Mouse (Mus musculus) layer of hippocampus, postnatal 10 days (tissue): ENCODE results near the gene Rimkla. TPM values are rescaled to one million over a fixed set of nuclear protein-coding genes. Genes with fewer than 3 reads are reported as not detected.
"Not testable (repeated sequence)": the region's sequence is repeated elsewhere in the genome, so short reads cannot be mapped to it uniquely, and the experiment has no call there.

Experiments
- DNase-seq, 2 experiments: peaks; one replicate each; pipeline ENCODE4 v3.0.0; 2021; ENCODE audit warnings: low spot score in 2 of 2
- long read RNA-seq: library from polyadenylated mRNA; stranded (forward); transcript quantifications from one replicate; pipeline ENCODE4 v2.0.0, GENCODE M21; 2023
- total RNA-seq, 2 experiments: library from RNA; stranded (reverse); gene quantifications; 2 replicates each; pipeline ENCODE4 v1.2.3; 2021

The Rimkla gene
- 10 to 100 TPM; 25.4 to 29.5 TPM for total RNA-seq
- long read RNA-seq, full-length matches to known transcripts = 5 of 13 reads
- long read RNA-seq, partial matches to known transcripts = 1 of 13 reads
- long read RNA-seq, other reads (novel, unspliced or antisense) = 7 of 13 reads

DNA sequence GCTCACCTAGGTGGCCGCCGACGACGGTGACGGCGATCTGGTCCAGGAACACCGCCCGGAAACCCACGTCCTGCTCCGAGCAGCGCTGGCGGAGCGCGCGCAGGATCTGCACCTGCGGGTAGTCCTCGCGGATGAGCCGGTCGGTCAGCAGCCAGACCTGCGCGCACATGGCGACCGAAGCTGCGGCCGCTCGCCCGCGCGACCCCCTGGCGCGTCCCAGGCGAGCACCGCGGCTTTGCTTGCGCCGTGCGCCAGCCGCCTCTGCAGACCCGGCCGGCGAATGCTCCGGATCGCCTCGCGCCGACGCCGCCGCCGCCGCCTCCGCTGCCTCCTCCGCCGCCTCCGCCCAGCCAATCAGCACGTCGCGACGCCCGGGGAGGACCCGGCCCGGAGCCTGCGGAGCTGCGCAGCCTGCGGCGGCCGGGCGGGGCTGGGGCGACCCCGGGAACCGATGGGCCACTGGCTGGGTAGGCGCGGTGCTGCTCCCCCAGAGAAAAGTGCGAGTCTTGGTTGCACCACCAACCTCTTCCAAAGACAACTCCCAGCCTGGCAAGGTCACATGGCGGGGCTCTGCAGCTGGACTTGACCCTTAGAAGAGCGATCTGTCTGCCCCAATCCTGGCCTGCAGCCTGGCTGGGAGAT, at the start of gene Rimkla:
TSS of gene Rimkla (minus strand) at position 338 of the 642 bp plus-strand sequence.
- DNase-seq = peak; percentile 63 to 78

DNA sequence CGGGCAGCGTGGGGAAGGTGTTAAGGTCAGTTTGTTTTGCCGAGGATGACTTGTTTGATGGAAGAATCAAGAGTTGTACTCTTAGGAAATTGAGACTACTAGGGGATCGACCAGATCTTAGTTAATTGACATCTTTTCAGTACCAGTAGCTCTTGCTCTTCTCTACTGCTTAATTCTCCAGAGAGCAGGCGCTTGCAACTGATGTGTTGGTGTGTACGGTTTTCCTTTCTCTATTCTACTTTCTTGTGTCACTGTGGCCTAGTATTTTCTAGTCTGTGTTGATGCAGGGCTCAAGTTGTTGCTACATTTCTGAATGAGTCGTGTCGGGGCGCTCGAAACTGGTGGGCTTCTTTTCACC, 48.1 kb upstream of the Rimkla start:
- no peak for DNase-seq

DNA sequence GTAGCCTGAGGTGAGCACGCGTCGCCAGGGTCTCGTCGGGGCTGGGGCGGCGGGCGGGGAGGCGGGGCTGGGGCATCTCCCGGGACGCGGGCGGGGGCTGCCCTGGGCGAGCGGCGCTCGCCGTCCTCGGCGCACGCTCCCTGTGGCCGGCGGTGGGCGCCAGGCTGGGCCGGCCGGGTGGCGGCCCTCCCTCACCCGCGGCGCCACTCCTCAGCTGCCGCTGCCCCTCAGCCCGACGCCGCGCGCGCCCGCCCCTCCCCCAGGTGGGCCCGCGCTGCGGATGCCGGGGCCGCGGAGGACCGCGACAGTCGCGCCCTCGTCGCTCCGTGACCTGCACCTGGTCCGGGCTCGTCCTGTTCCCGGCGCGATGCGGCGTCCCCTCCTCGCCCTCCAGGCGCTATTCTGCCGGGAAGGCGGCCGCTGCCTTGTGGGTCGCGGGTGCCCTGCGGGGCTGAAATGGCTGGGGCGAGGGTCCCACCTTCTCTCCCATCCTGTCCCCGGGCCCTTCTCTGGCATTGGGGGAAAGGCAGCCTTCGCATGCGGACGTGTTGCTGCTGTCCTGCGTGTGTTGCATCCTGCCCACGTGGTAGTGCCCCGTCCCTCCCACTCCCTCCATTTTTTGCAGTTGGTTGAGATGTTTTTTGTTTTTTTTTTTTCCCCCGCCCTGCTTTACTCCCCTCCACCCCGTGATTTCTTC, 47.6 kb upstream of the Rimkla start:
- peak in 1 of 2 experiments; percentile 39 for DNase-seq

DNA sequence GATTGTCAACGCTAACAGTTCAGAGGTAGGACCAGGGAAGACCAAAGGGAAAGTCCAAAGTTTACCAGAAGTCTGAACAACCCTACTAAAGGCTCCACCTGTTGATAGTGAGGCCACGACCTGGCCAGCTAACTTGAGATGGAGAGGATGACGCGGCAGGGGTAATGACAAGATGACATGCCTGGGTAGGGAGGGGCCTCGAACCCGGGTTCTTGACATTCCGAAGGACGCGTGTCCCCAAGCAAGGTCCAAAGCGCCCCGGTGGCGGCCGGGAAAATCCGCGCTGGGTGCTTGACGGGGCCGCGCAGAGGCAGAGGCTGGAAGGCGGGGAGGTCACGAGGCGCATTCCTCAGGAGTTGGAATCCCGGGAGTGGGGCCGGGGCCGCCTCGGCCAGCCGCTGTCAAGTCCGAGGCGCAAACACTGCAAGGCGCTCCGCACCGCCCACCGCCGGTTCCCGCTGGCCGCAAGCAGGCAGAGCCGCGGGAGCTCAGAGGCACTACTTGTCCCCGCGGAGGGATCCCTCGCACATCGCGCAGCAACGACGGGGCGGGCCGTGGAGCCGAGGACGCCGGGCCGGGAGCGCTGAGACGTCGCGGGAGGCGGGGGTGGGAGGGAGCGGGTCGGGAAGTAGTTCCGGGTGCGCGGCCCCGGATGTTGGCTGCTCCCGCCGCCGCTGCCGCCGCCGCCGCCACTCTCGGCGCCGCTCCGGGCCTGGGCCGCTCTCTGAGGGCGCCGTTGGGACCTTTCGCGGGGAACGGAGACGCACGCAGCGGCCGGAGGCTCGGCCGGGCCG, 46.8 kb upstream of the Rimkla start, which contains the start of gene Frg2f1:
TSS of gene Frg2f1 (minus strand) at position 499 of the 794 bp plus-strand sequence.
- peak; percentile 97 to 98 for DNase-seq

DNA sequence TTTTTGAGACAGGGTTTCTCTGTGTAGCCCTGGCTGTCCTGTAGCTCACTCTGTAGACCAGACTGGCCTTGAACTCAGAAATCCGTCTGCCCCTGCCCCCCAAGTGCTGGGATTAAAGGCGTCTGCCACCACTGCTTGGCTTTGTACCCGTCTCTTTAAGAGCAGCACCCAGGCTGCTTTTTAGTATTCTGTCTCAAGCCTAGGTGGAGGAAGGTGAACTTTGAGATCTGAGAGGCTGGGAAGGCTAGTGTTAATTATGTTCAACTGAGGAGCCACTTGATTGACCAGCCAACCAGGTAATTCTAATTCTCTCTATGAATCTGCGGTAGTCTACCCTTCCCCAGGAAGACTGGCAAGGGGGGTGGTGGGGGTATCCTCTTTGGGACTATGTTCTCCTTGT, 45.0 kb upstream of the Rimkla start:
- no peak for DNase-seq

DNA sequence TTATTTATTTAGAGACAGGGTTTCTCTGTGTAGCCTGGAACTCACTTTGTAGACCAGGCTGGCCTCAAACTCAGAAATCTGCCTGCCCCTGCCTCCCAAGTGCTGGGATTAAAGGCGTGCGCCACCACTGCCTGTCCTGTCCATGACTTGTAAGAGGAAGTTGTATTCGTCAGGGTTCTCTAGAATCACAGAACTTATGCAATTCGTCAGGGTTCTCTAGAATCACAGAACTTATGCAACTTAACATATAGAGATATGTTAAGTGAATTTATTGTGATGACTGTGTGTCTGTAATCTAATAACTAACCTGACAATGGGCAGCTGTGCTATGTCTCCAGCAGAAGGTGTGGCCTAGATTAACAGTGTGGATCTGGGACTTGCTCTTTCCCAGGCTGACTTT, 44.2 kb upstream of the Rimkla start, which contains the start of gene Foxj3:
TSS of gene Foxj3 (plus strand) at position 390 of the 400 bp plus-strand sequence.
- DNase-seq = not testable (repeated sequence)

DNA sequence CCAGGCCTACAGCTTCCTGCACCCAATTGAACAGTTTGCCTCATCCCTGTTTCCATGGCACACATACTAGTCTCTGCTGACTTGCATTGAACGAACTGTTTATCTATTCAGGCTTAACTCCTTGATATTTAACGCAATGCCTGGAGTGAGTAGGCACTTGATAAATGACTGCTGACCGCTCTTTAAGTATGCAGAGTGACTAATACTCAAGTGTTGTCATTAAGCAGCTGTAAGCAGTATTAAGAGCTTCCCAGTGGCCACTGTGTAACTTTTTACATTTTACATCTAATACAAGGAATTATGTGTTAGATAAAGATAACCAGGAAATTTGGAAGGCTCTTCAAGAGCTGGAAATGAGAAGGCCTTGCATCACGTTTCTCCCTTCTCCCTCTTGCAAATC, 42.7 kb upstream of the Rimkla start:
- no peak for DNase-seq

DNA sequence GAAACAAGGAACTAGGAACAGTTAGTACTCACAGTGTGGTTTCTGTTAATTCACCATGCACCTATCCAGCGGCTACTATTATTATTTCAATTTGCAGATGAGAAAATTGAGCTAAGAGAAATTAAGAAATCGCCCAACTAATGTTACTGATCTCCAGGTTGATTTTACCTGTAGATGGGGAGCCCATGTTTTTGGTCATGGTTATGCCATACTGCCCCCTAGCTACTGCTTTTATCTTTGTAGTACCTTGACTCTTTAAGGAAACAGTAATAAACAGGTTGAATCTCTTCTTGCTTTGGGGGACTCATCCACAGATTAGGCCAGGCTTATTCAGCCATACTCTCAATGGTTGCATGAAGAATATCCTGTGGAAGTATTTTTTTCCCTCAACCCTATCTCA, 39.4 kb upstream of the Rimkla start:
- no peak for DNase-seq

DNA sequence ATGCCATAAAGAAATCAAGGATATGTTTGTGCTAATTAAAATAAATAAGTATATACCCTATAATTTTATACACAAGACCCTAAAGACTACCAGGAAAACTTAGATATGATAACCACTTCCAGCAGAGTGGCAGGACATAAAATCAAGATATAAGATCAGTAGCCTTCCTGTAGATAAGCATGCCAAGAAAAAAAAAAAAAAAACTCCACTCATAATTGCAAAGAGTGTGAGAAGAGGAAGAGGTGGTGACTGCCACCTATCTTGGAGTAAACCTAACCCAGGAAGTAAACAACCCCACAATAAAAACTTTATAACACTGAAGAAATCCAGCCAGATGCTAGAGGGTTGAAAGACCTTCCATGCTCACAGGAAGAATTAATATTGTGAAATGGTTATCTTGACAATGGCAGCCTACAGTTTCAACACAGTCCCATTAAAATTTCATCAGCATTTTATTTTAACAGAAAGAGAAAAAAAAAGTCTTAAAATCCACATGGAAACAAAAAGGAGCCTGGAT, 34.0 kb upstream of the Rimkla start:
- no peak for DNase-seq

DNA sequence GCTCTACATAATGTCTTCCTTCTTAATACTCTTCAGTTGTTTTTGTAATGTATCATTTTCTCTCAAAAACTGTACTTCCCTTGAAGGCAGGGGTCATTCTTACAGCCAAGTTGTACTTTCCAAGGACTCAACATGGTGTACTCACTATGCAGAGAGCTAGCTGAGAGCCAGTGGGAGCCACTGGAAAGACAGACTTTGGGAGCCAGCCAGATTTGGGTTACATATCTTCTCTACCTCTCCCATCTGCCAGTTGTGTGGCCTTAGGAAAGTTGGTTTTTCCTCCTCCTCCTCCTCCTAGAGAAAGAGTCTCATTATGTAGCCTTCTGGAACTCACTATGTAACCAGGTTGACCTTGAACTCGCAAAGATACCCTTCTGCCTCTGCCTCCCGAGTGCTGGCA, 32.0 kb upstream of the Rimkla start:
- no peak for DNase-seq

DNA sequence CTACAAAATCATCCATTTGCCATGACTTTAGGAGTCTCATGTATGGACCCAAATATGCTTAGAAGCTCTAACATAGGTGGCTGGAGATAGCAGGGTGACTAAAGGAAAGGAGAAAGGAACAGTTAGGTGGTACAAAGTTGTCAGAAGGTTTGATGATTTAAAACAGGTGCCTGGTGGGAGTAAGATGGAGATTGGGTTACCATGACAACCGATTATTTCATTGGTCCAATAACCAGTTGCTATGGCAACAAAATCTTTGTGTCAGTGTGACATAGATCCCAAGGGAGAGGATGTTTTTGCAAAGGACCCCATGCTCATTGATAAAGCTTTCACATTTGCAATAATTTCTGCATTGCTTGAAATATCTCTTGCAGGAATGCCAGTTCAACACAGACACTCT, 31.6 kb upstream of the Rimkla start:
- no peak for DNase-seq

DNA sequence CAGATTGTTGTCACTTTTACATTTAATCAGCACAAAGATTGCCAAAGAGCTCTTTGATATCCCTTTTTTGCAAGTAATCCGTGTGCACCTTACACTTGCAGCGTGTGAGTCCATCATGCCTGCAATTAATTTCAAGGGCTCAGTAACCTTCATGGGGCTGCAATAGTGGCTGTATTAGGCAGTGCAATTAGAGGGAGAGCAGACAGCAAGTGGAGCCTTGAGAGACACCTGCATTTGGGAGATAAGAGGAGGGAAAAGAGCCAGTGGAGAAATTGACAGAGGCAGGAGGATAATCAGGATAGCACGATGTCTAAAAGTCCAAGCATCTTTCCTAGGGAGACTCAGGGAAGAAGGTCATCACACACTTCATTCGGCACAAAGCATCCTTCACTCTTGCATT, 31.1 kb upstream of the Rimkla start:
- no peak for DNase-seq

DNA sequence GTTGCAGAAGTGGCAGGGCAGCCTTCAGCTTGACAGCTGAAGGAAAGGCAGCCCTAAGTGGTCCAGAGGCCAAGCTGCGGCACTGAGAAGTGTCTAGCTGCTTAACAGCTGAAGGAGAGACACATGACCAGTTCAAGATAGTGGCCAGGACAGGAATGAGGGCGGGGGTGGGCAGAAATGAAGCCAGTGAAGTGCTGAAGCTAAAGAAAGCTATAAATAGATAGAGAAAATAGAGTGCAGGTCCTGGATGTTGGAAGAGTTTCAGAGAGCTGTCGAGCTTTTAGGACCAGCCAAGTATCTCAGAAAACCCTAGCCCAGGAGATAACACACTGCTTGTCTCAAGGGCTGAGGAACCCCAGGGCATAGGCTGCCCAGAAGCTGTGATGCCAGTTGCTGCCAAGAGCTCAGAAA, 20.3 kb upstream of the Rimkla start:
- no peak for DNase-seq

DNA sequence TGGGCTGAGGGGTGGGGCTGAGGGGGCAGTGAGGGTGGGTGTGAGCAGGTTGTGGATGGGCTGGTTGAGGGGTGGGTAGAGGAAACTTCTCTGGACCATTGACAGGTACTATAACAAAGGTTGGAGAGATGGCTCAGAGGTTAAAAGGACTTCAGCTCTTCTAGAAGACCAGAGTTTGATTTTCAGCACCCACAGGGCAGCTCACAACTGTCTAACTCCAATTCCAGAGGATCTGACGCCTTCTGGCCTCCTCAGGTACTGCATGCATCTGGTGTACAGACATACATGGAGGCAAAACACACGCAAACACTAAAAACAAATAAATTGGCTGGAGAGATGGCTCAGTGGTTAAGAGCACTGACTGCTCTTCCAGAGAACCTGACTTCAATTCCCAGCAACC, 19.2 kb upstream of the Rimkla start:
- no peak for DNase-seq

DNA sequence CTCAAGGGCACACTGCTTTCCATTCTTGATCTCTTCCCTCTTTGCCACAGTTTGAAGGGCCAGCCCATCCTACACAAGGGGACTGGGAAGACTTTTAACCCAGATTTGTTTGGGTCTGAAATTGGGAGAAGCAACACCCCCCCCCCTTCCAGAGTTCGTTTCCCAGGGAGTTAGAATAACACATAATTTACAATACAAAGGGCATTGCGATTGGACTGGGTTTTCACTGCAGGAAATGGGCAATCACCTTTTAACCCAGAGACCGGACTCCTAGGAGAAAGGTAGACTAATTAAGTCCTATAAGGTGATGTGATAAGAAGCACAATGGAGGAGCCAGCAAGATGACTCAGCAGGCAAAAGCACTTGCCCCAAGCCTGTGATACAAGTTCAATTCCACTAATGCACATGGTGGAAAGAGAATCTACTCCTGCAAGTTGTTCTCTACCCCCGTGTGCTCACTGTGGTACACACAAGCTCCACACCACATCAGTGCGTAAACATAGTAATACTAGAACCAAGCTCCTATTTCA, 6.0 kb upstream of the Rimkla start:
- no peak for DNase-seq

DNA sequence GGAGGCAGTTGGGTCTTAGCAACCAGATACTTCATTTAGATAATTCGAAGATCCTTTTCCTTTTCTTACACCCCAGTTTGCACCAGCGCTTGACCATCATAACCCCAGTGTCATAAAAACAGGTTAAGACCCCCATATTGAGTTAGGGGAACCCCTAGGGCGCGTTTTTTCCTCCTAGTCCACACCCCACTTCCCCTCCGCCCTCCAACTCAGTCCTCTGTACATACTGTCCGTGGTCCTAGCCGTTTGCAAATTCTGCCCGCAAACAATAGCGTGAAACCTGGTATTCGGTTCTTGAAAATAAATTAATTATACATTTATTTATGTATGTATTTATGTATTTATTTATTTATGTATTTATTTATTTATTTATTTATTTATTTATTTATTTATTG, 502 bp upstream of the Rimkla start:
- no peak for DNase-seq

DNA sequence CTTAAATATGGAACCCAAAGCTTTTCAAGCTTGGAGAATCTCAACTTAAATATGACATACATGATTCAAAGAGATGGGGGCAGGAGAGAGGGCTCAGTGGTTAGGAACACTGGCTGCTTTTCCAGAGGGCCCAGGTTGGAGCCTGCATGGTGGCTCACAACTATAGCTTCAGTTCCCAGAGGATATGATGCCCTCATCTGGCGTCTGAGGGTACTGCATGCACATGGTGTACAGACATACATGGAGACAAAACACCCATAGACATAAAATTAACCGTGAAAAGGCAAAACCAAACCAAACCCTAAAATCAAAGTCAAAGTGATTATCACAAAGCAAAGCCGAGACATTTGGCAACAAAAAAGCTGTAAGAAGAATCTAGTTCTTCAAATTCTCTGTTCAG, 1.6 kb downstream of the Rimkla start:
- peak; percentile 73 to 75 for DNase-seq

DNA sequence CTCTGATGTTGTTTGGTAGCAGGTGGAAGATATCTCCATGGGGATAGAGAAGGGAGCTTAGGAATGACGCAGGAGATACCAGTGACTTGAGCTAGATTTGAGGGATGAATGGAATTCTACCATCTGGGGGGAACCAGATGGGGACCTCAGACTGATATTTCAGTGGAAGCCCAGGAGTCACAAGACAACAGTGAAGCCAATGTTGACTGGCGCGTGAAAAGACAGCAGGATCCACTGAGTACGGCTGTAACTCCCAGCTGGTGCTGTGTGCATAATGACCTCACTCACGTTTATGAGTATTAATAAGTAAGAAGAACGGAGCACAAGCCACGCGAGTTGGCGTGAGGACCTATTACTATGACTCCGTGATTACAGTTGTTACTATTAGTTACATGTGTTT, 2.8 kb downstream of the Rimkla start:
- DNase-seq = no peak

DNA sequence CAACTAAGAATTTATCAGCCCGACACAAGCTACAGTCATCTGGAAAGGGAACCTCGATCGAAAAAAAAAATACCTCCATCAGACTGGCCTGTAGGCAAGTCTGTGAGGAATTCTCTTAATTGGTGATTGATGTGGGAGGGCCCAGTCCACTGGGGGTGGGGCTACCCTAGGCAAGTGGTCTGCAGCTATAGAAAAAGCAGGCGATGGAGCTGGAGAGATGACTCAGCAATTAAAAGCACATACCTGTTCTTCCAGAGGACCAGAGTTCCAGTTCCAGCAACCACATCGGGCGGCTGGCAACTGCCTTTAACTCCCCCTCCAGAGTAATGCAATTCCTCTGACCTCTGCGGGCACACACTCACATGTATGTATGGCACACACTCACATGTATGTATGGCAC, 7.5 kb downstream of the Rimkla start:
- DNase-seq = no peak

DNA sequence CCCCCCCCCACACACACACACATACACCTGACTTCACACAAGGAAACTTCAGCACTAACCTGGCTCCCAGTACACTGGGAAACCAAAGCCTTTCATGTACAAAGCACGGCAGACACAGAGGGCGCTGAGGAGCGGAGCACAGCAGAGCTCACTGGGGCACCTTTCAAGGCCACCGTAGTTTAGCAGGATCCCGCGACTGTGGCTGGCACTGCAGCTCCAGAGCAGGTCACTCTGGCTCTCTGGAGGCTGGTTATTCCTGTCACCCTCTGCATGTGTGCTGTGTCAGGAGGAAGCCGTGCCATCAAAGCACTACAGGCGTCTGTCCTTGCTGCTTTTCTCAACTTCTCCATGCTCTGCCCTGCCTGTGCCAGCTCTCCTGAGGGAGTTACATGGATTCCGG, 9.4 kb downstream of the Rimkla start:
- no peak for DNase-seq

DNA sequence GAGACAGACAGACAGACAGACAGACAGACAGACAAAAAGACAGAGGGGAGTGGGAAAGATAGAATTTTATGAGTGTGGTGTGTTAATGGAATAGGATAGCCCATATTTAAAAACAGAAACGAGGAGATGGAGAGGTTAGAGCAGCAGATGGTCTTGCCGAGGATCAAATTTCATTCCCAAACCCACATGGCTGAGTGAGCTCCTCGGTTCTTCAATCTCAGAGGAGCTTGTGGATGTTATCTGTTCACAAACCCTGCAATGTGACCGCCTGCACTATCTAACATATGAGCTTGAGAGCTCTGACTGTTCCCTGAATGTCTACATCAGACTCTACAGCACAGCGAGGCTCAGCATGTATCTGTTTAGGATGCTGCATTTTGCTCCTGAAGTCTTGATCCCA, 19.3 kb downstream of the Rimkla start:
- no peak for DNase-seq
